Mouse (Mus musculus) embryonic facial prominence, embryonic 11.5 days (tissue): ENCODE data around the gene Naga. TPM values are rescaled to one million over a fixed set of nuclear protein-coding genes. Genes with fewer than 3 reads are reported as not detected.

ENCODE experiments used
- ATAC-seq: fragments of 200-750 bp; cut with Nextera tagmentation; replicated peaks from 2 replicates; pipeline ENCODE4 v1.8.0; 2017; ENCODE audit warnings: low read depth; ENCODE audit not compliant: insufficient number of reproducible peaks, low FRiP score, low TSS enrichment
- DNase-seq: peaks from one replicate; pipeline ENCODE4 v3.0.0-alpha.2; 2015; ENCODE audit warnings: low spot score
- H3K27ac ChIP-seq: fragments of 300-500 bp; sonication (generic); replicated peaks from 2 replicates; pipeline ENCODE4 v1.5.1; 2014; ENCODE audit warnings: mild to moderate bottlenecking, low read depth, low read length, control low read depth
- H3K27me3 ChIP-seq: fragments of 300-500 bp; sonication (generic); 2 replicates; pipeline ENCODE4 v1.6.1; 2014; ENCODE audit warnings: mild to moderate bottlenecking, low read length, moderate library complexity, mixed read lengths; ENCODE audit not compliant: control insufficient read depth, insufficient read depth
- H3K36me3 ChIP-seq: fragments of 300-500 bp; sonication (generic); replicated peaks from 2 replicates; pipeline ENCODE4 v1.6.1; 2014; ENCODE audit warnings: low read depth, mild to moderate bottlenecking, low read length, moderate library complexity, mixed read lengths; ENCODE audit not compliant: control insufficient read depth, insufficient read depth
- H3K4me1 ChIP-seq: fragments of 300-500 bp; sonication (generic); 2 replicates; pipeline ENCODE4 v1.6.1; 2014; ENCODE audit warnings: low read length, mixed read lengths; ENCODE audit not compliant: control insufficient read depth, insufficient read depth
- H3K4me2 ChIP-seq: fragments of 300-500 bp; sonication (generic); 2 replicates; pipeline ENCODE4 v1.6.1; 2014; ENCODE audit warnings: low read depth, mild to moderate bottlenecking, control low read depth, low read length, moderate library complexity
- H3K4me3 ChIP-seq: fragments of 300-500 bp; sonication (generic); 2 replicates; pipeline ENCODE4 v1.5.1; 2014; ENCODE audit warnings: low read depth, low read length, control low read depth
- H3K9ac ChIP-seq: fragments of 300-500 bp; sonication (generic); replicated peaks from 2 replicates; pipeline ENCODE4 v1.6.1; 2014; ENCODE audit warnings: mild to moderate bottlenecking, control low read depth, low read length
- H3K9me3 ChIP-seq: fragments of 300-500 bp; sonication (generic); replicated peaks from 2 replicates; pipeline ENCODE4 v1.6.1; 2016; ENCODE audit warnings: mild to moderate bottlenecking, low read length, inconsistent platforms, mixed read lengths; ENCODE audit not compliant: control insufficient read depth
- WGBS: fragments of 180-500 bp; shearing (Covaris S2); extraction: QIAGEN DNeasy Blood & Tissue Kit; methylation state at CpG from one replicate; pipeline ENCODE4 v1.1.7; 2014; 5-methylcytosine and 5-hydroxymethylcytosine counted together
- polyA plus RNA-seq: library from polyadenylated mRNA; unstranded; fragments of >200 nt; fragmentation: Nextera tagmentation; extraction: Ambion mirVana; gene quantifications from 2 replicates; pipeline ENCODE4 v1.2.1, GENCODE M21; 2014

Naga gene
- polyA plus RNA-seq, 1 experiment from 2014 or later, result 26.9 TPM

- H3K4me2 ChIP-seq, result peak overlapping the region; percentile 73
- no peaks in the 10 kb centered on the region for H3K9me3 ChIP-seq
- H3K4me1 ChIP-seq, result peaks cover 5% of the 10 kb centered on the region
- H3K36me3 ChIP-seq, result peaks cover 5% of the 10 kb centered on the region
- ATAC-seq (peak; percentile 95), DNase-seq (peak; percentile 98)
- no peaks in the 10 kb centered on the region for H3K27me3 ChIP-seq
- peak overlapping the region; percentile 68 for H3K9ac ChIP-seq
- under 1% methylated on average over 51 of the region's 51 CpGs for WGBS
- H3K4me3 ChIP-seq, result peak overlapping the region; percentile 62
- H3K27ac ChIP-seq, result no peak overlapping the region; the same call in 1 of the 2 replicates
These were observed 7.2 kb upstream of the Naga start for GRCm38 (mm10) chr15:82345820-82346470.

DNA sequence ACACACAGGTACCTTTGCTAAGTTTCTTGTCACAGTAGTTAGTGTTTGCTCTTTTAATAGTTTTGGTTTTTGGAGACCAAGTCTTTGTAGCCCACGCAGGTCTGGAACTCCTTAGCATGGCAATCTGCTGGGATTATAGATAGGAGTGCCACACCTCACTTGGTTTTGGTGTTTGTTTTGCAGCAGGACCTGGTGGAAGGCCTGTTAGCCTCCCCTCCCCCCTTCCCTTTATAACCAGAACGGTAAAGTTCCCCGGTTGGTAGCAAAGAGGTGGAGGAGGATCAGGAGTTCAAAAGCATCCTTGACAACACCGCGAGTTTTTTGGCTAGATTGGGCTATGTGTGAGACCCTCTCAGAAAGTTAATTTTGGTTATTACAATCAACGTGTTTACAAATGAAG is 6.2 kb upstream of the Naga start:
- Histone ChIP-seq H3K4me2 (no peak overlapping the region), H3K4me3 (no peak overlapping the region), H3K27ac (no peak overlapping the region), H3K9me3 (no peaks in the 10 kb centered on the region), H3K36me3 (peaks cover 5% of the 10 kb centered on the region), H3K27me3 (peaks cover 4% of the 10 kb centered on the region; the same call in 1 of the 2 replicates), H3K9ac (no peak overlapping the region), H3K4me1 (peaks cover 5% of the 10 kb centered on the region)
- ATAC-seq (no peak), DNase-seq (no peak)
- 86% methylated on average over 6 of the region's 6 CpGs for WGBS

DNA sequence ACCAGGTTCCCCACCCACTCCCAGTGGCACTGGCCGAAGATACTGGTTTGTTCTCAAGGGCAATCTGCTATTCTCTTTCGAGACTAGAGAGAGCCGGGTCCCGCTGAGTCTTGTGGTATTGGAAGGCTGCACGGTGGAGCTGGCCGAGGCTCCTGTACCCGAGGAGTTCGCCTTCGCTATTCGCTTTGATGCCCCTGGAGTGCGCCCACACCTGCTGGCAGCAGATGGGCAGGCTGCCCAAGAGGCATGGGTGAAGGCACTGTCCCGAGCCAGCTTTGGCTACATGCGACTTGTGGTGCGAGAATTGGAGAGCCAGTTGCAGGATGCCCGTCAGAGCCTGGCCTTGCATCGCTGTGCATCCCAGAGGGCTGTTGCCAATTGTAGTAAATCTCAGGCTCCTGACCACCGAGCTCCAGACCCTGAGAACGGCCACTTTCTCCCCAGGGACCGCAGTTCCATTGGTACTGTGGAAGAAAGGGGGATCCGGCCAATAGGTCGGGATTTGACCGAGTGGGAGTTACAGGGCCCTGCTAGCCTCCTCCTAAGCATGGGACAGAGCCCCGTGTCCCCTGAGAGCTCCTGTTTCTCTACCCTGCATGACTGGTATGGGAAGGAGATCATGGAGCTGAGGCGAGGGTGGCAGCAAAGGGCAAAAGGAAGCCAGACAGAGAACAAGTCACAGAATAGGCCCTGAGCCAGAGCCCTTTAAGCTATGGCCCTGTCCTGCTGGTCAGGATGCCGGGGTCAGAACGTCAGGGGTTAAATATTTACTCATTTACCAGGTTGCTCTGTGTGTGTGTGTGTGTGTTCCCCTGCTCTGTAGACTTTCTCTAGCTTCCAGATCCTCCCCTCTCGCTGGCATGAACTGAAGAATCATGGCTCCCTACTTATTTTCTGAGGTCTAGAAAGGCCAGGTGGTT is 4.9 kb upstream of the Naga start:
- peaks cover 5% of the 10 kb centered on the region for H3K4me1 ChIP-seq
- no peak overlapping the region for H3K4me3 ChIP-seq
- no peak for ATAC-seq
- no peaks in the 10 kb centered on the region for H3K9me3 ChIP-seq
- no peak overlapping the region for H3K9ac ChIP-seq
- no peaks in the 10 kb centered on the region for H3K36me3 ChIP-seq
- no peak overlapping the region for H3K27ac ChIP-seq
- peaks cover 4% of the 10 kb centered on the region; the same call in 1 of the 2 replicates for H3K27me3 ChIP-seq
- no peak overlapping the region for H3K4me2 ChIP-seq
- no peak for DNase-seq
- 86% methylated on average over 27 of the region's 27 CpGs for WGBS

DNA sequence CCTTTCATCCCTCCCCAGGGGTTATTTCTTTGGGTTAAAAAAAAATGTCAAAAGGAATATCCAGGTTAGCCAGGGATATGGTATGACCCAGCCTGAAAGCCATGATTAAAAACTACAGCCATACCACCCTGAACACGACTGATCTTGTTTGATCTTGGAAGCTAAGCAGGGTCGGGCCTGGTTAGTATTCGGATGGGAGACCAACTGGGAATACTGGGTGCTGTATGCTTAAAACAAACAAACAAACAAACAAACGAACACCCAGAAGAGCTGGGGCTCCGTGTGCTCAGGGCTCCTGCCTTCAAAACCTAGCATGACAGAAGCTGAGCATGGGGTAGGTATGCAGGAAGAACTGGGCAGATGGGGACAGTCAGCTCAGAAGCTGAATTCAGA is 3.8 kb upstream of the Naga start:
- 75% methylated on average over 5 of the region's 5 CpGs for WGBS
- Histone ChIP-seq H3K9ac (no peak overlapping the region), H3K27me3 (peaks cover 4% of the 10 kb centered on the region; the same call in 1 of the 2 replicates), H3K4me2 (no peak overlapping the region), H3K36me3 (no peaks in the 10 kb centered on the region), H3K4me3 (no peak overlapping the region), H3K27ac (no peak overlapping the region), H3K4me1 (peaks cover 5% of the 10 kb centered on the region), H3K9me3 (no peaks in the 10 kb centered on the region)
- ATAC-seq (no peak), DNase-seq (no peak)

GRCm38 (mm10) chr15:82341675-82342542 is 3.2 kb upstream of the Naga start:
- Histone ChIP-seq H3K4me1 (peaks cover 1% of the 10 kb centered on the region), H3K4me2 (peak overlapping the region; percentile 76; the same call in 1 of the 2 replicates), H3K36me3 (no peaks in the 10 kb centered on the region), H3K9ac (peak overlapping the region; percentile 80), H3K27ac (0 out of 2 replicates have a peak overlapping the region, but pooled peaks have one; percentile 44), H3K4me3 (peak overlapping the region; percentile 41), H3K9me3 (no peaks in the 10 kb centered on the region), H3K27me3 (peaks cover 4% of the 10 kb centered on the region; the same call in 1 of the 2 replicates)
- WGBS, result 66% methylated on average over 15 of the region's 15 CpGs
- DNase-seq (no peak), ATAC-seq (no peak)

GRCm38 (mm10) chr15:82341036-82341501 is 2.3 kb upstream of the Naga start:
- H3K27ac ChIP-seq, result 0 out of 2 replicates have a peak overlapping the region, but pooled peaks have one; percentile 11
- peak overlapping the region; percentile 41 for H3K4me3 ChIP-seq
- H3K4me1 ChIP-seq, result no peaks in the 10 kb centered on the region
- no peaks in the 10 kb centered on the region for H3K9me3 ChIP-seq
- ATAC-seq, result no peak
- peak; percentile 47 for DNase-seq
- H3K27me3 ChIP-seq, result peaks cover 4% of the 10 kb centered on the region; the same call in 1 of the 2 replicates
- H3K4me2 ChIP-seq, result peak overlapping the region; percentile 76
- WGBS, result 3% methylated on average over 34 of the region's 40 CpGs
- no peaks in the 10 kb centered on the region for H3K36me3 ChIP-seq
- peak overlapping the region; percentile 80 for H3K9ac ChIP-seq

GRCm38 (mm10) chr15:82340414-82341035 is 1.8 kb upstream of the Naga start:
- H3K27me3 ChIP-seq, result peaks cover 4% of the 10 kb centered on the region; the same call in 1 of the 2 replicates
- 35% methylated on average over 21 of the region's 21 CpGs for WGBS
- peak overlapping the region; percentile 80 for H3K9ac ChIP-seq
- peak; percentile 17 for DNase-seq
- H3K27ac ChIP-seq, result no peak overlapping the region
- H3K4me1 ChIP-seq, result no peaks in the 10 kb centered on the region
- ATAC-seq, result no peak
- H3K36me3 ChIP-seq, result no peaks in the 10 kb centered on the region
- H3K4me2 ChIP-seq, result peak overlapping the region; percentile 76
- peak overlapping the region; percentile 41 for H3K4me3 ChIP-seq
- H3K9me3 ChIP-seq, result no peaks in the 10 kb centered on the region
